Mouse (Mus musculus) bone marrow macrophage, adult 2 months (primary cell): Measurements from ENCODE around the gene Tmem222.

Experiments
- CTCF ChIP-seq: IDR thresholded peaks from 2 replicates; pipeline ENCODE4 v1.5.1; 2012; ENCODE audit warnings: low read depth, mild to moderate bottlenecking, low read length, moderate library complexity
- POLR2A ChIP-seq: IDR thresholded peaks from 2 replicates; pipeline ENCODE4 v1.6.1; 2012; ENCODE audit warnings: mild to moderate bottlenecking, low read depth, low read length, borderline replicate concordance

DNA sequence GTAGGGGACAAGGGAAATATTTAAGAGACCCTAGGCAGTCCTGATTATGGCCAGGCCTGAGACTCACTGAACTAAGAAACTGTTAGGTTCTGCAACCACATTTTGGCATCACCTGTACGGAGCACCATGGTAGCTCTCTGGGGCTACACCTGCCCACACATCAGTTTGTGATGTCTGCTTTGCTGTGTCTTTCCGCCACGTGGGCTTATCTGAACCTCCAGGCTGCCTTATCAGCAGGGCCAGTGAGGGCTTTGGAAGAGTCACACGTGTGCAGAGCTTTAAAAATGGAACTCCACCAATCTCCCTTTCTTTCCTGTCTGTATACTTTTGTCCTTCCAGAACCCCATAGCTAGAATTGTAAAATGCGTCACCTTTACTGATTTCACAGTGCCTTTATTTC is 8.4 kb upstream of the Tmem222 start:
- TF ChIP-seq CTCF (no peak), POLR2A (no peak)
